Mouse (Mus musculus) cerebellum, postnatal 14 days (tissue): ENCODE measurements around the gene Tspan32.
A peak's percentile ranks its signal among the peaks of the same experiment; 100 is the strongest.

Experiments
- DNase-seq, 2 experiments: peaks; one replicate each; pipeline ENCODE4 v3.0.0; 2021; ENCODE audit warnings: mixed read lengths in 2 of 2

The Tspan32 gene

DNA sequence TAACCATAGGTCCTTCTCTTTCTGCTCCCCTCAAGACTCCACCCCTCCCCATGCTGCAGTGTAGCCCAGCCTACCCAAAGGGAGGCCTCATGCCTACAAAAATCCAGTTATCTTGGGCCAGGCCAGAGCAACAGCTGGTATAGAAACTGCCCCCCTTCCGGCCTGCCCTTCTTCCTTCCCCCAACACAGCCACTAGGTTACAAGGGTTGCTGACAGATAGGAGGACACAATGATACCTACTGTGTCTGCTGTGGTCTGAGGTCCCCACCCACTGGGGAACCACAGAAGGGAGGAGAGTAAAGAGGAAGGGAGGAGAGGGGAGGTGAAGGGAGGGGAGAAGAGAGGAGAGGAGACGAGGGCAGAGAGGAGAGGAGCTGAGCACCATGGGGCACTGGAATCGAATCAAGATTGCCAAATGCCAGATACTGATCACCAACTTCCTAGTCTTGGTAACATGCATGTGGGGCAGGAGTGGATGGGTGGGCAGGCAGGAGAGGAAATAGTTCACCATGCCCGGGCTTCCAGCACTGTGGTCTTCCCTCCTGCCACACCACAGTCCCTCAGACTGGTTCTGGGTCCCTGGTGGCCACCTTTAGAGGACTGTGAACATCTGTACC, at the start of gene Tspan32:
Gene Tspan32 (plus strand): TSS at position 320 of the 617 bp plus-strand sequence.
- no peak for DNase-seq

DNA sequence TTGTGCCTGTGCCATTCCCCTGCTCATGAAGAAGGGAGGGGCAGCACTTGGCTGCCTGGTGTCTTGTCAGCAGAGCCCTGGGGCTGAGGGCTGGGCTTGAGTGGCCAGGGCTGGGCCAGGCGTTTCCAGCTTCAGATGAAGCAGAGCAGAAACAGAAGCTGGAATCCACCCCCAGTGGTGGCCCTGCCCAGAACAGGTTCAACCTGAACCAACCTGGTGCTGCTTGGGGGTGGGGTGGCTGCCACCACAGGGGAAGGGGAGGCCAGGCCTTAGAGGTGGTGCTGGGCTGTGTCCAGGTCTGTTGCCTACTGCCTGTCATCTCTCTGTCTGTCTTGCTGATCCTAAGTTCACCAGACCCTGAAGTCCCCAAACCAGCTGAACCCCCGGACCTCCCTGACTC, 48.8 kb upstream of the Tspan32 start:
- no peak for DNase-seq

DNA sequence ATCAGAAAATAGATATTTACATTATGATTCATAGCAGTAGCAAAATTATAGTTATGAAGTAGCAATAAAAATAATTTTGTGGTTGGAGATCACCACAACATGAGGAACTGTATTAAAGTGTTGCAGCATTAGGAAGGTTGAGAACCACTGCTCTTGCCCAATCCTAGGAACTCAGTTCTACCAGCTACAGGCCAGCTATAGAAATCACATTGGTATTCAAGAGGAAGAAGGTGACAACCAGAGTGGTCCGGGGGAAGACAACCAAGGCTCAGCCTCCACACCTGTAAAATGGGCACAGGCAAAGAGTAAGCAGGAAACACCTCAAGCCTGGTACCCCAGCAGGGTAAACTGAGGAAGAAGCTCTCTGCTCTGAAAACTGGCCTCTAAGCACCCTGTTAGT, 46.0 kb upstream of the Tspan32 start:
- DNase-seq: no peak

DNA sequence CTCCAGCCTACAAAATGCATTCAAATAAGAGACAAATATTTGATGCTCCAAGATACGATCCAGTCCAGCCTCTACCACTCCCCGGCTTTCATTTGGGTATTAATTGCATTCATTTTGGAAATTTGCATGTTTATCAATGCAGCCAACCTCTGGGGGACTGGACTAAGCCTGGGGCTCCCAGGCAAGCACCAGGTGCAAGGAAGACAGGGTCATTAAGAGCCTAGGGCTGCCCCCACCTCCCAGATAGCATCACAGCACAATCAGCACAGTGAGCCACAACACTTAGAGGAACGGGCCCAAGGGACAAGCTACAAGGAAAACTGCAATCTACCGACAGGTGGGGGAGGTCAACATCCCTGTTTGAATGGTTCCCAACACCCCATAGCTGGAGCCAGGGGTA, 45.1 kb upstream of the Tspan32 start:
- no peak for DNase-seq

DNA sequence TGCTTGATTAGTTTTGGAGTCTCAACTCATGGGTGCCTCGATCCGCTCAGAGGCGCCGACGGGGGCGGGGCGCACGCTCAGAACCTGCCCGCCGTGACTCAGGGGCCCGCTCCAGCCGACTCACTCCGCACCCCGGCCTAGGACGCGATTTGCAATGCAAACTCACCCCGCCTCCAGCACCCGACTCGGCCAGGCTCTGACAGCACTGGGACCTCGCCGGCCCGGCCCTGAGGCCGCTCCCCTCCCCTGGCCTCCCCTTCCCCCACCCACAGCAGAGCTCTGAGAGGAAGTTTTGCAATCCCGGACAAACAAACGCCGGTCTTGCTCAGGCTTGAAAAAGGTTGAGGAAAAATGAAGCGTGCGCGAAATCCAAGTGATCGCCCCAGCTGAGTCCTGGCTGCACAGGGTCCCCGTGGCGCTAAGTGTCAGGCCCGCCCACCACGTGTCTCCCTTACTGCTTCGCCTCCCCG, 37.4 kb upstream of the Tspan32 start:
- DNase-seq: peak; percentile 6 to 9

DNA sequence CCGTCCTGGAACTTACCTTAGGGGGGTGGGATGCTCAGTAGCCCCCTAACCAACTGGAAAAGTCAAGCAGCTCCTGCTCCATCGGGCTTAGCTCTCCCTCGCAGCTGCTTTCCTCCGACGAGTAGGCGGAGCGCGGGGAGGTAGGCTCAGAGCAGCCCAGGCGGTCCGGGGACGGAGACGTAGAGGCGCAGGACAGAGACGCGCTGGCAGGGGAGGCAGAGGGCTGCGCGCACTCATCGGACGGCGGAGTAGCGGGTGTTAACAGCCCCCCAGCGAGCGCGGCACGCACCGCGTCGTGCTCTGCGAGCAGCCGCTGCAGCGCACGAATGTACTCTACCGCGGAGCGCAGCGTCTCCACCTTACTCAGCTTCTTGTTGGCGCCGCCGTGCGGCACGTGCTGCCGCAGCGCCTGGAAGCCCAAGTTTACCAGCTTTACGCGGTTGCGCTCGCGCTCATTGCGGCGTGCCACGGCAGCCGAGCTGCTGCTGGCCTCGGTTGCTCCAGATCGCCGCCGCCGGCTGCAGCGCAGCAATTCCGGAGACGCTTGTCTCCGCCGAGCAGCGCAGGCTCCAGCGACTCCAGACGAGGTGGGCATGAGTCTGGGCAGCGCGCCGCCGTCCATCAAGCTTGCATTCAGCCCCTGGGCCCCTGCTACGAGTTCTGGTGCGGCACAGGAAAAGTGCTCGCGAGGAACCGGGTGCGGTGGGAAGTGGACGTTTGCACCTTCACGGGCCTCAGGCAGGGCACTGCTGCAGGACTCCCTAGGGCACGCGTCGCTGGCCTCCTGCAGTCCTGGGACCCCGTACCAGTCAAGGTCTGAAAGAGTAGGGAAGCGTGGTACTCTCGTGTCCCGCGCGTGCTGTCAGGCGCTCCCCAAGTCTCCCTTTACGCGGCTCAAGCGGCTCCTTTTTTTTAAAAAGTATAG, 36.7 kb upstream of the Tspan32 start:
- peak; percentile 51 to 61 for DNase-seq

DNA sequence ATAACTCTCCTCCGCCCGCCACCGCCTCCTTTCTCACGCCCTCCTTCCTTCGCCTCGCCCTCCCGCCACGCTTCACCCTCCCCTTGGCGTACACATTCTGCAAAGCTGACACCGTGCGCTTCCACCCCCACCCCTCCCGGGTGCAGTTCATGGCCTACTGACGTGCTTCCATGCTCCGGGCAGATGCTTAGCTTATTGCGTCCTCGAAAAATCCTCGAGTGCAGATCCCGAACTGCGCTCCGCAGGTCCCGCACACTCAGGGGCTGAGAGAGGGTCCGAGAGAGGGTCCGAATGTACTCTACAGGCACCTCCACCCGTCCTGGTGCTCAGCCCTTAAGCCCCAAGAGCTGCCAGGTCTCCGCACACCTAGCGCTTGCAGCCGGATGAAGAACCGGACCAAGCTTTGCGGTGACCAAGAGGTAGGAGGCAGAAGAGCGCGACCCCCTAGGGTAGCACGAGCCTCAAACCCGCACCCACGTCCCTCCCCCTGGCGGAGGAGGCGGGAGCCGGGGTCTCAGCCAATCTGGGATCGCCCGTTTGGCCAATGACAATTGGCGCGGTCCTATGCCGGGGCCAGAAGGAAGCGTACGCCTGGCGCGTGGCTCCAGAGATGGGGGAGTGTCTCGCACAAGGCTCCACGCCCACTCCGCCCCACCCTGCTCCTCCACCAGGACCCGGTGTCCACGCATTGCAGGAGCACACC, 35.9 kb upstream of the Tspan32 start, which contains the start of gene Ascl2:
Gene Ascl2 (minus strand): TSS at position 456 of the 703 bp plus-strand sequence.
- peak; percentile 49 to 51 for DNase-seq

DNA sequence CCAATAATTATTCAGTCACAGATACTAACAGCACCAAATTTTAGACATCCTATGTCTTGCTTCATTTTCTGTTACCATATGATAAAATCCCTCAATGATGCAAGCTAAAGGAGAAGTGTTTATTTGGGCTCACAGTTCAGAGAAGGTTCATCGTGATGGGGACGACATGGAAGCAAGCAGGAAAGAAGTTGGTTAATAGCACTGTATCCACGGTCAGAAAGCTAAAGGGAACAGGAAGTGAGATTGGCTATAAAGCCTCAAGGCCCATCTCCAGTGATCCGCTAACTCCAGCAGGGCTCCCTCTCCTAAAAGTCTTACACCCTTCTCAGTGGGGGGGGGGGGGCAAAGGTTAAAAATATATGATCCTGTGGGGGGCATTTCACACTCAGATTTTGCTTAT, 22.9 kb upstream of the Tspan32 start:
- no peak for DNase-seq

DNA sequence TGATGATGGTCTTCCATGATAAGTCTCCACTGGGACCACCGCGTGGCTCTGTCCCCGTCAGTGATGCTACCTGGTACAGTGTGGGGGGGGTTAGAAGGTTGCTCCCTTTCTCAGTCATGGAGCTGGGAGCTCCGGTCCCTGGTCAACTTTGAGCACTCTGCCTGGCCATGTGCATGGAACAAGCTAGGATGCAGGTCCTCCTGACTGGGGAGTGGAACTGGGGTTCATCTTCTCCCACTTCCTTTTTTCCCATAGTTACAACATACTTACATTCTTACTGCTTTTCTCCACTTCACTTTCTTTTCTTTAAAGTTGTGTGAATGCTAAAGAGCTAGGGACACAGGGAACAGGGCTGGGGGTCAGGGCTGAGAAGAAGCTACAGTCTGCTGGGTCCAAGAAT, 19.7 kb upstream of the Tspan32 start:
- no peak for DNase-seq

DNA sequence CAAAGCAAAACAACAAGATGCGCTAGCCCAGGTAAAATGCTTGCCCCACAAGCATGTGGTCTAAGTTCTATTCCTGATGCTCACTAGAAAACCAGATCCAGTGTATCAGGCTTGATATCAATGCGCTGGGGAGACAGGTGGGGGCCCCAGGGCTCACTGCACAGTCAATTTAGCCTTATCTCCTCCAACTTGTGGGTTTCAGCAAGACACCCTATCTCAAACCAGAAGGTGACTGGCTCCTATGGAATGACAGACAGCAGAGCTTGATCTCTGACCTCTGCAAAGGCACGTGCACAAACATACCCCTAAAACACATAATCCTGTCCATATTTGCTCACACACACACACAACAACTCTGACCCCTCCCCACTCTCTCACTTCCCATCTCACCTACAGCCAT, 17.1 kb upstream of the Tspan32 start:
- no peak for DNase-seq

DNA sequence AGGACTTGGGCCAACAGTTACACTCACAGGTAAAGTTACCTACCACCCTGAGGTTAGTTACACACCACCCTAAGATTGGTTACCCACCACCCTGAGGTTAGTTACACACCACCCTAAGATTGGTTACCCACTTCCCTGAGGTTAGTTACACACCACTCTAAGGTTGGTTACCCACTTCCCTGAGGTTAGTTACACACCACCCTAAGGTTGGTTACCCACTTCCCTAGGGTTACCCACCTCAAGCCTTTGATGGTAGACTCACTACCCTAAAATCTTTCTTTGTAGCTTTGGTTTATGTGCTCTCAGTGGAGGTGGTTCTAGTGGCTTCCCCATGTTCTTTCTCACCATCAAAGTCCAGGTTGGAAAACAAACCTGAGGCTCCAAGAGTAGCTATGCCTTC, 9.8 kb upstream of the Tspan32 start:
- DNase-seq: no peak

DNA sequence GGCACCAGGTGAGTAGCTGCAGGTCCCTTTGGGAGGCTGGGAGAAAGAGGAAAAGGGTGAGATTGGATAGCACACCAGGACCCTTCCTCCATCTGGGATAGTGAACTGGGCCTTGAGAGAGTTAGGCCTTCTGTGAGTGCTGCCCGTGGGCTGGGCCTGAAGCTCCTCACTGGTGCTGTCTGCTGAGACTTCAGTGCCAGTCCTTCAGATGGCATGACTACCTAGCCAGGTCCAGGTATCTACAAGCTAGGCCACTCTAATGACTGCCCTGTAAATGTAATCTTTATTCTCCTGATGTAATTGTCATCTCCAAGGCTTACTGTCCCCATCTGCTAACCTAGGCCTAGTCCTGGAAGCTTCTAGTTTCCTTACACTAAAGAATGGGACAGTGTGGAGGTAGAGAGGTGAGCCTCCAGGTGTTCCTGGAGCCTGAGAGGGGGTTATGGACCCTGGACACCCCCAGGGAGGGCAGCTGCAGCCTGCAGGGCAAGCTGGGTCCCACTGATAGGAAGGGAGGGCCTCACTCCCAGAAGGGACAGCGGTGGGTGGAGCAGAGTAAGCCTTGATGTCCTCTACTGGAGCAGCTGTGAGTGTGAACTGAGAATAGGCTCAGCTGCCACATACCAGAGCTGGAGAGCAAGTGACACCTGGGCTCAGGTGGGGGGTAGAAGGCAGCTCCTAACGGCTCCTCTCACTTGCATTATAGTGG, 9.1 kb upstream of the Tspan32 start:
- DNase-seq: no peak

DNA sequence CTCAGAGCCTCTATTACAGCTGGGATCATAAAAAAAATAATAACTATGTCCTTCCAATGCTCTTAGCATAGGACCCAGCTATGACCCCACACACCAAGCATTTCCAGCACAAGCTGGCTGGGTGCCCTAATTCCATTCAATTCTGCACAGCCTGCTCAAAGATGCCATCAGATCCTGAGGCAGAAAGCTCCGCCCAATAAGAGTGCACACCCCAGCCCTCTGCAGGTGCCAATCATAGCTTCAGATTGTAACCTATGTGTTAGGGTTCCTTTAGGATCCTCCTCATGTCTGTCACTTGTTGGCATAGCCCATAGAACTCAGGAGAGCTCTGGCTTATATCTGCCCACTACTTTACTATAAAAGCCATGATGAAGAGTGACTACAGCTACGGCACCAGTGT, 7.8 kb upstream of the Tspan32 start:
- DNase-seq: no peak

DNA sequence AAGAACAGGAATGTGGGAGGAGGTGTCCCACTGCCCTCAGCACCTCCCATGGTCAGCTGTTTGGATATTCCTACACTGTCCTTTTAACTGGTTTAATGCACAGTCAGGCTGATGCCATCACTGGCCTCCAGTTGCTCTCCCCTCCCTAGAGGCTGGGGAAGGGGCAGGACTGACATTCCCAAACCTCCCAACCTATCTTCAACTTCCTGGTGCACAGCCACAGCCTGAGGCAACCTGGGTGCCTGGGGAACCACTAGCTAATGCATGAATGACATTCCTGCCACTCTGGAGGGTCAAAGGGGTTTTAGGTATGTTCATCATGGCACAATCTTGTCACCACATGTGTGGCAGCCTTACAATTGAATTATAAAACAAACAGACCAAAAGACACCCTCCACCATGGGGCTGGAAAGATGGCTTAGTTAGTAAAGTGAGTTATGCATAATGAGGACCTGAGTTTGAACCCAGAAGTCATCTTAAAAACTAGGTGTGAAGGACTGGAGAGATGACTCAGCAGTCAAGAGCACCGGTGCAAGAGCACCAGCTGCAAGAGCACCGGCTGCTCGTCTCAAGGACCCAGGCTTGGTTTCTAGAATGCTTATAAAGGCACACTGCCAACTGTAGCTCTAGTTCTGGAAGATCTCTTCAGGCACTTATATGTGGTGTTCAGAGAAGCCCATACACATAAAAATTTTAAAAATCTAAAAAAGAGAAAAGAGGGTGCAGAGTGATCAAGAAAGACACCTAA, 7.3 kb upstream of the Tspan32 start:
- no peak for DNase-seq

DNA sequence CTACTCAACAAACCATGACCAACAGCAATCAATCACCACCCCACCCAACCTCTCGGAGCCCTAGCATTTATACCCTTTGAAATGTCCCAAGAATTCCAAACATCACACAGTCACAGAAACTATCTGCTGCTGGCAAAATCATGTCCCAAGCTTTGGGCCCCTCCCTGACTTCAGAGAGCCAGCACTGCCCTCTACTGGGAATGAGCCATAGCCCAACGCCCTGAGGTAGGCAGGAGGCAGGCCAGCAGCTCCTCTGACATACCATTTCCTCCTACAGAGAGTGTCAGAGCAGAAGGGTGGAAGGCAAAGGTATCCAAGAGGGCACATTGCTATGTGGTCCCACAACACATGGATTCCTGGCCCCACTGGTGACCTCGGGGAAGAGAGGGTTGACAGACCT, 2.2 kb upstream of the Tspan32 start:
- DNase-seq: no peak

DNA sequence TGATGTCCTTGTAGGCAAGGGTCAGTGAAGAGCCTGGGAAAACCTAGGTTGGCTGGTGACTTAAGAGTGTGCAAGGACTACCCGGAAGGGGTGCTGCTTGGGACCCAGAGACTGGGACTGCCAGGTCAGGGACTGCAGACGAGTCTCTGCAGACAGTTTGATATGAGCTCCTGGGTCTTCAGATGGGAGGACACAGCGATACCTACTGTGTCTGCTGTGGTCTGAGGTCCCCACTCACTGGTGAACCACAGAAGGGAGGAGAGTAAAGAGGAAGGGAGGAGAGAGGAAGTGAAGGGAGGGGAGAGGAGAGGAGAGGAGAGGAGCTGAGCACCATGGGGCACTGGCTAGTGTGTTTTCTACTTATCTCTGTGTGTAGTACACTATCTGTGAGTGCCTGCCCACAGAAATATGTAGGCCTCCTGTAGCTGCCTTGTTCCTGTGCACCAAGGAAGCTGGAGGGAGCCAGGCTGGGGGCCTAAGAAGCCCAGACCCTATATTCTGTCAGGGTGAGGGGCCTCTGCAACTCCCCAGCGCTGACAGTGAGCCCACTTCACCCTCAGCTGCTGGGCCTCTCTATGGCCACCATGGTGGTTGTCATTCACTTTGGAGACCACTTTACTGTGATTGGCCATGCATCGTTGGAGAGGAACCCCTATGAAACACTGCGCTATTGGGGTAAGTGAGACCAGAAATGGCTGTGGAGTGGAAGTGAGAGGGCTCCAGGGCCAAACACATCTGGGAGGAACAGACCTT, 674 bp downstream of the Tspan32 start:
- DNase-seq: no peak

DNA sequence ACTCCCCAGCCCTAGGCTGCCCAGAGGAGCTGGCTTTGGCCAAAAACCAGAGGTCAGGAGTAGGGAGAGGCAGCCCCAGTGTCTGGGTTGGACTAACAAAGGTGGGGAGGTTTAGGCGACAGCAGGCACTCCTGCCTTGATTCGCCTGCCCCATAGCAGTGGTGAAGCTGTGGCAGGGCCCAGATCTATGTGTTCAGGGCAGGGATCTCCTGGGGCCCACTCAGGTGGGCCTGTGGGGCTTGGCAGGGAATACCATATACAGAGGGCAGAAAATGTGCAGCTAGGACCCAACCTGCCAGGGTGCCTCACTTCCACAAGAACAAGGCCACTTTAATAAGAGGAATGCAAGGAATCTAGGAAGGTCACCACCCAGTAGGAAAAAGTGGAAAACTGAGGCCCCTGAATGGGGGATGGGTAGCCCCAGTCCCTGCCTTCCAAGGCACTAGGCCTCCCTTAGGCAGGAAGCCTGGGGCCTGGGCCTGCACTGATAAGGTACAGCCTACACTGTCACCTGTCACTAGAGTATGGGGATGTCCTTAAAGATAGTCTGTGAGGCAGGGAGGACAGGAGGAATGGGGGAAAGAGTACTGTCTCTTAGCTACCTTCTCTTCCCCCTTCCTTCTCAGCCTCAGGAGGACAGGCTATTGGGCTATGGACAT, 1.4 kb downstream of the Tspan32 start:
- no peak for DNase-seq

DNA sequence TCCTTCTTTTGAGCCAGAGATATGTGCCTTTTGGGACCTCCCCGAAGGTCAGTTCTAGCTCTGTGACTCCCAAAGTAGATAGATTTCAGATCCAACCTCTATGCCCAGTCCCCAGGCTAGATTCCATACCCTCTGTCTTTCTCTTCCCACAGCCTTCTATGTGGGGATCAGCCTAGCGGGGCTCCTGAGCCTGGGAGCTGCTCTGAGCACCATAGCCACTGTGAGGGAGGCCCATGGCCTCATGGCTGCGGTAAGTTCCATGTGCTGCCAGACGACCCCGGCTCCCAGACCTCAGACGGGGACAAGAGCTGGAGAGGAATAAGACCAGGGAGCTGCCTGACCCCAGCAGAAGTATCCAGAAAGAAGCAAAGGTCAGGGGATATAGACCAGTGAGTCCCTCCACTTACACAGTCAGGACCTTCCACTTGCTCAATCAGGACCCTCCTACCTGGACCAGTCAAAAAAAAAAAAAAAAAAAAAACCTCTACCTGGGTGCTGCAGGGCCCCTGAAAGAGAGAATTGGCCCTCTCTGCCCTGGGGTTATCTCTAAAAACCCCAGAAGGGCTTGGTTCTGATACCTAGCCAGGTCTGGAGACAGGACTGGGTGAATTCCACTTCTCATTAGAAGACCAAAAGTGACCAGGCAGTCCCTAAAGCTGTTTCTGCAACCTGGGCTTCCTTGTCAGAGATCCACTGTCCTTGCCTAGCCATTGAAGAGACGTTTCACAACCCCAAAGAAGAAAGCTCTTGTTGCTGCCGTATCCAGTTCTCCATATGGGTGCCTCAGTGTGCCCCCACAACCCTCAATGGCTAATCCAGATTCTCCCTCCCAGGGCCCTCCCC, 2.1 kb downstream of the Tspan32 start:
- no peak for DNase-seq

DNA sequence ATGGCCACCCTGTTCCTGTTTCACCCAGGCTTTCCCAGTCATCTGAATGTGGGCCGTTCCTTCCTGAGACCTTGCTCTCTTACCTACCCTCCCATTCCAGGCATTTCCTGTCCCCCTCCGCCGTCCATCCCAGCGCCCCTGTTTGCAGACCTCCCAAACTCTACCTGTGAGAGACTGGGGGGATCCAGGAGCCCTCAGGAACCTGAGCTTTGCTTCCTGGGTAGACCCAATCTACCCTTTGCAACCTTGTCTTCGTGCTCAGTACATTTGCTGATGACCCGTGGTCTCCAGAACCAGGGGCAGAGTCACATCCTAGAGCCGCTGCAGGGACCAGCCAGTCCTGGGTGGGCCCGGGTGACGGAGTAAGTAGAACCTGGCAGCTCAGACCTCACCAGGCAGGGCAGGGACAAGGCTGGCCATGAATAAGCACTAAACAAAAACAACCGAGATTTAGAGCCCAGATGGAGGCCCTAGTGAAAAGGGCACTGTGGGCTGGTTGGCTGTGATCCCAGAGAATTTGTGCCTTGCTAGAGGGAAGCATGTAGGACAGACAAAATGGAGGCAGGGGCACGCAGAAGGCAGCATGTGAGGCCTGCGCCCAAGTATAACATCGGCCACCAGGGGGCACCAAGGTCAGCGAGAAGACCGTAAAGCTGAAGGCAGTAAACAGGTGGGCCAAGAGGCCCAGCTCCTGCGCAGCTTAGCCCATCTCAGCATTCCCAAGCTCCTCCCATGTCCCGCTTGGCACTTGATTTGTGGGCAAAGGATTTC, 2.9 kb downstream of the Tspan32 start:
- peak; percentile 98 to 100 for DNase-seq
